Mouse (Mus musculus): ENCODE data around the gene Fancm. TPM values are rescaled to one million over a fixed set of nuclear protein-coding genes. Genes with fewer than 3 reads are reported as not detected.
"Not testable (repeated sequence)": the region's sequence is repeated elsewhere in the genome, so short reads cannot be mapped to it uniquely, and the experiment has no call there.

Gene Fancm
- polyA plus RNA-seq, 1 experiment from 2014 or later, result 8.3 TPM

GRCm38 (mm10) chr12:65112811-65113210, 37.4 kb downstream of the Fancm start:
- Histone ChIP-seq H3K9ac (ENCODE audit: low read depth, low read length) (no peak overlapping the region), H3K27ac (no peak overlapping the region), H3K4me3 (replicated peaks; ENCODE audit: low read depth, low read length) (no peak overlapping the region), H3K4me2 (ENCODE audit: low read length) (no peak overlapping the region), H3K4me1 (replicated peaks; ENCODE audit: insufficient read depth, low read length) (no peaks in the 10 kb centered on the region), H3K36me3 (ENCODE audit: insufficient read depth, low read length) (peaks cover 10% of the 10 kb centered on the region; the same call in 1 of the 2 replicates), H3K9me3 (replicated peaks; ENCODE audit: low read length) (no peaks in the 10 kb centered on the region), H3K27me3 (ENCODE audit: insufficient read depth, low read length) (no peaks in the 10 kb centered on the region)
- TF ChIP-seq CTCF (IDR thresholded peaks at IDR 0.05; ENCODE audit: low read depth), result no peak
- 92% methylated on average over 1 of the region's 1 CpGs for WGBS
- DNase-seq (ENCODE audit: low spot score), result no peak
- ATAC-seq (replicated peaks; ENCODE audit: low FRiP score, low read depth), result no peak

- H3K9ac ChIP-seq (ENCODE audit: low read depth, low read length), result no peak overlapping the region
Measured at GRCm38 (mm10) chr12:65113925-65114324, 38.5 kb downstream of the Fancm start.

GRCm38 (mm10) chr12:65114978-65115377, 39.6 kb downstream of the Fancm start:
- not testable (repeated sequence) for H3K9me3 ChIP-seq (replicated peaks; ENCODE audit: low read length); H3K9ac ChIP-seq (ENCODE audit: low read depth, low read length); H3K27me3 ChIP-seq (ENCODE audit: insufficient read depth, low read length); DNase-seq (ENCODE audit: low spot score); ATAC-seq (replicated peaks; ENCODE audit: low FRiP score, low read depth); H3K4me3 ChIP-seq (replicated peaks; ENCODE audit: low read depth, low read length); H3K4me1 ChIP-seq (replicated peaks; ENCODE audit: insufficient read depth, low read length); H3K27ac ChIP-seq; H3K4me2 ChIP-seq (ENCODE audit: low read length)
- peaks cover 12% of the 10 kb centered on the region; the same call in 1 of the 2 replicates for H3K36me3 ChIP-seq (ENCODE audit: insufficient read depth, low read length)
- 89% methylated on average over 3 of the region's 3 CpGs for WGBS

More at GRCm38 (mm10) chr12:65113925-65114324, 38.5 kb downstream of the Fancm start:
- Histone ChIP-seq H3K27me3 (ENCODE audit: insufficient read depth, low read length) (no peaks in the 10 kb centered on the region), H3K4me2 (ENCODE audit: low read length) (no peak overlapping the region), H3K4me1 (replicated peaks; ENCODE audit: insufficient read depth, low read length) (no peaks in the 10 kb centered on the region), H3K36me3 (ENCODE audit: insufficient read depth, low read length) (peaks cover 14% of the 10 kb centered on the region; the same call in 1 of the 2 replicates), H3K9me3 (replicated peaks; ENCODE audit: low read length) (no peaks in the 10 kb centered on the region), H3K27ac (no peak overlapping the region), H3K4me3 (replicated peaks; ENCODE audit: low read depth, low read length) (no peak overlapping the region)
- no peak for ATAC-seq (replicated peaks; ENCODE audit: low FRiP score, low read depth)
- WGBS, result 80% methylated on average over 4 of the region's 4 CpGs
- no peak for DNase-seq (ENCODE audit: low spot score)
- no peak for TF ChIP-seq CTCF (IDR thresholded peaks at IDR 0.05; ENCODE audit: low read depth)

GRCm38 (mm10) chr12:65118968-65119367, 43.6 kb downstream of the Fancm start:
- no peak overlapping the region for H3K4me3 ChIP-seq (replicated peaks; ENCODE audit: low read depth, low read length)
- TF ChIP-seq CTCF (IDR thresholded peaks at IDR 0.05; ENCODE audit: low read depth), result no peak
- no peak overlapping the region for H3K9ac ChIP-seq (ENCODE audit: low read depth, low read length)
- H3K27me3 ChIP-seq (ENCODE audit: insufficient read depth, low read length), result no peaks in the 10 kb centered on the region
- WGBS, result 91% methylated on average over 7 of the region's 7 CpGs
- DNase-seq (ENCODE audit: low spot score) (no peak), ATAC-seq (replicated peaks; ENCODE audit: low FRiP score, low read depth) (no peak)
- H3K4me2 ChIP-seq (ENCODE audit: low read length), result no peak overlapping the region
- peaks cover 20% of the 10 kb centered on the region for H3K36me3 ChIP-seq (ENCODE audit: insufficient read depth, low read length)
- H3K4me1 ChIP-seq (replicated peaks; ENCODE audit: insufficient read depth, low read length), result no peaks in the 10 kb centered on the region
- no peaks in the 10 kb centered on the region for H3K9me3 ChIP-seq (replicated peaks; ENCODE audit: low read length)
- no peak overlapping the region for H3K27ac ChIP-seq

- no peak for TF ChIP-seq CTCF (IDR thresholded peaks at IDR 0.05; ENCODE audit: low read depth)
- ATAC-seq (replicated peaks; ENCODE audit: low FRiP score, low read depth) (no peak), DNase-seq (ENCODE audit: low spot score) (no peak)
- WGBS, result 93% methylated on average over 5 of the region's 5 CpGs
- Histone ChIP-seq H3K9me3 (replicated peaks; ENCODE audit: low read length) (no peaks in the 10 kb centered on the region), H3K27ac (no peak overlapping the region), H3K36me3 (ENCODE audit: insufficient read depth, low read length) (peaks cover 20% of the 10 kb centered on the region), H3K4me1 (replicated peaks; ENCODE audit: insufficient read depth, low read length) (no peaks in the 10 kb centered on the region), H3K27me3 (ENCODE audit: insufficient read depth, low read length) (no peaks in the 10 kb centered on the region), H3K4me3 (replicated peaks; ENCODE audit: low read depth, low read length) (no peak overlapping the region), H3K4me2 (ENCODE audit: low read length) (no peak overlapping the region), H3K9ac (ENCODE audit: low read depth, low read length) (no peak overlapping the region)
Measured at GRCm38 (mm10) chr12:65119451-65119850, 44.0 kb downstream of the Fancm start.

GRCm38 (mm10) chr12:65136121-65136520, 60.7 kb downstream of the Fancm start:
- not testable (repeated sequence) for H3K9me3 ChIP-seq (replicated peaks; ENCODE audit: low read length); ATAC-seq (replicated peaks; ENCODE audit: low FRiP score, low read depth); H3K4me2 ChIP-seq (ENCODE audit: low read length); H3K9ac ChIP-seq (ENCODE audit: low read depth, low read length); H3K36me3 ChIP-seq (ENCODE audit: insufficient read depth, low read length); DNase-seq (ENCODE audit: low spot score); H3K27ac ChIP-seq; H3K4me1 ChIP-seq (replicated peaks; ENCODE audit: insufficient read depth, low read length); H3K27me3 ChIP-seq (ENCODE audit: insufficient read depth, low read length); H3K4me3 ChIP-seq (replicated peaks; ENCODE audit: low read depth, low read length)
- 98% methylated on average over 4 of the region's 4 CpGs for WGBS

All from kidney, postnatal 0 days (tissue).